Mouse (Mus musculus): ENCODE measurements around the gene Fndc3b. TPM values are rescaled to one million over a fixed set of nuclear protein-coding genes. Genes with fewer than 3 reads are reported as not detected.
"Not testable (repeated sequence)": the region's sequence is repeated elsewhere in the genome, so short reads cannot be mapped to it uniquely, and the experiment has no call there.

Gene Fndc3b
- polyA plus RNA-seq, 1 experiment, result 7.1 TPM

GRCm38 (mm10) chr3:27491367-27491766, 219.7 kb downstream of the Fndc3b start:
- Histone ChIP-seq H3K27ac (ENCODE audit: insufficient read depth, low read length) (no peak overlapping the region), H3K4me3 (ENCODE audit: insufficient read depth, low read length) (no peak overlapping the region), H3K4me1 (ENCODE audit: control insufficient read depth, insufficient read depth, low read length) (peaks cover 4% of the 10 kb centered on the region; the same call in 1 of the 2 replicates)
- no peak for TF ChIP-seq CTCF (IDR thresholded peaks at IDR 0.05; ENCODE audit: extremely low read depth, insufficient read depth, low read length)
- no peak for TF ChIP-seq POLR2A (IDR thresholded peaks at IDR 0.05; ENCODE audit: extremely low read depth, insufficient read depth, low read length)

- TF ChIP-seq POLR2A (IDR thresholded peaks at IDR 0.05; ENCODE audit: extremely low read depth, insufficient read depth, low read length) (no peak), CTCF (IDR thresholded peaks at IDR 0.05; ENCODE audit: extremely low read depth, insufficient read depth, low read length) (no peak)
- H3K4me3 ChIP-seq (ENCODE audit: insufficient read depth, low read length), result no peak overlapping the region
- peaks cover 4% of the 10 kb centered on the region; the same call in 1 of the 2 replicates for H3K4me1 ChIP-seq (ENCODE audit: control insufficient read depth, insufficient read depth, low read length)
- H3K27ac ChIP-seq (ENCODE audit: insufficient read depth, low read length), result no peak overlapping the region
Observed at GRCm38 (mm10) chr3:27490891-27491290, 220.2 kb downstream of the Fndc3b start.

GRCm38 (mm10) chr3:27489550-27489949, 221.6 kb downstream of the Fndc3b start:
- TF ChIP-seq POLR2A (IDR thresholded peaks at IDR 0.05; ENCODE audit: extremely low read depth, insufficient read depth, low read length) (no peak), CTCF (IDR thresholded peaks at IDR 0.05; ENCODE audit: extremely low read depth, insufficient read depth, low read length) (no peak)
- Histone ChIP-seq H3K4me1 (ENCODE audit: control insufficient read depth, insufficient read depth, low read length) (peaks cover 4% of the 10 kb centered on the region; the same call in 1 of the 2 replicates), H3K27ac (ENCODE audit: insufficient read depth, low read length) (no peak overlapping the region), H3K4me3 (ENCODE audit: insufficient read depth, low read length) (no peak overlapping the region)

- no peak for TF ChIP-seq CTCF (IDR thresholded peaks at IDR 0.05; ENCODE audit: extremely low read depth, insufficient read depth, low read length)
- TF ChIP-seq POLR2A (IDR thresholded peaks at IDR 0.05; ENCODE audit: extremely low read depth, insufficient read depth, low read length), result no peak
- H3K4me1 ChIP-seq (ENCODE audit: control insufficient read depth, insufficient read depth, low read length), result no peaks in the 10 kb centered on the region
- no peak overlapping the region for H3K4me3 ChIP-seq (ENCODE audit: insufficient read depth, low read length)
- no peak overlapping the region for H3K27ac ChIP-seq (ENCODE audit: insufficient read depth, low read length)
Observed at GRCm38 (mm10) chr3:27485141-27485540, 226.0 kb downstream of the Fndc3b start.

DNA sequence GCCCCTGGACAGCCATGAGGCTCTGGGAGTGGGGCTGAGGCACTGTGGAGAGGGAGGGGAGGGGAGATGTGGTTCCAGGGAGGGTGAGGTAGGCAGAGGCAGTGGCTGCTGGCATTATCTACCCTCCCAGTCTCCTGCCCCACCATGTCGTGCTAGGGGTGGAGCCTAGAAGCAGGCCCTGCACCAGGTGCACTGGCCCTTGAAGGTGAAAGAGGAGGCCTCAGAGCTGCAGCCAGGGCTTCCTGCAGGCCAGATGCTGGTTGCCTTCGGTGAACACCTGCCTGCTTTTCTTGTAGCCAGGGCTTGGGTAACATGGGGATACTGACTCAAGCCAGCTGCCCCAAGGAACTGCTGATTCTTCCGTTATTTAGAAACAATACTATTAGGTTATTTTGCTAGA, 226.4 kb downstream of the Fndc3b start:
- Histone ChIP-seq H3K27ac (ENCODE audit: insufficient read depth, low read length) (no peak overlapping the region), H3K4me1 (ENCODE audit: control insufficient read depth, insufficient read depth, low read length) (no peaks in the 10 kb centered on the region), H3K4me3 (ENCODE audit: insufficient read depth, low read length) (no peak overlapping the region)
- TF ChIP-seq POLR2A (IDR thresholded peaks at IDR 0.05; ENCODE audit: extremely low read depth, insufficient read depth, low read length) (no peak), CTCF (IDR thresholded peaks at IDR 0.05; ENCODE audit: extremely low read depth, insufficient read depth, low read length) (no peak)

- no peak for TF ChIP-seq CTCF (IDR thresholded peaks at IDR 0.05; ENCODE audit: extremely low read depth, insufficient read depth, low read length)
- no peak for TF ChIP-seq POLR2A (IDR thresholded peaks at IDR 0.05; ENCODE audit: extremely low read depth, insufficient read depth, low read length)
- no peak overlapping the region for H3K27ac ChIP-seq (ENCODE audit: insufficient read depth, low read length)
- H3K4me1 ChIP-seq (ENCODE audit: control insufficient read depth, insufficient read depth, low read length), result peaks cover 4% of the 10 kb centered on the region
- no peak overlapping the region for H3K4me3 ChIP-seq (ENCODE audit: insufficient read depth, low read length)
Observed at GRCm38 (mm10) chr3:27483762-27484161, 227.3 kb downstream of the Fndc3b start.

DNA sequence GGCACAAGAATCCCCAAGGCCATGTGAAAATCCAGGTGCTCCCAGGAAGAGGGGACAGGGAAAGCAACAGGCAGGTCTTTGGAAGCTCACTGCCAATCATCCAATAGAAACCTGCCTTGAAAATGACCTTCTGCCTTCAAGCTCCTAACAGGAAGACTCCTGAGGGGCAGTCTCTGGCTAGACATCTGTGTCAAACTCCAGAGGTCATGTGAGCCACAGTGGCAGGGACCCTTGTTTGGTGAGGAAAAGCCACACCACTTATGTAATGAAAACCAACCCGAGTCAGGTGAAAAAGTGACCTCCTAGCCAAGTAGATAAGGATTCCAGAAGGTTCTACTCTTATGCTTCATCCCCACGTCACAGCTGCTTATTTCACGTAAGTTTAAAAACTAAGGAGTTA, 227.8 kb downstream of the Fndc3b start:
- Histone ChIP-seq H3K4me1 (ENCODE audit: control insufficient read depth, insufficient read depth, low read length) (peaks cover 4% of the 10 kb centered on the region), H3K27ac (ENCODE audit: insufficient read depth, low read length) (no peak overlapping the region), H3K4me3 (ENCODE audit: insufficient read depth, low read length) (no peak overlapping the region)
- TF ChIP-seq CTCF (IDR thresholded peaks at IDR 0.05; ENCODE audit: extremely low read depth, insufficient read depth, low read length) (no peak), POLR2A (IDR thresholded peaks at IDR 0.05; ENCODE audit: extremely low read depth, insufficient read depth, low read length) (no peak)

- peaks cover 4% of the 10 kb centered on the region for H3K4me1 ChIP-seq (ENCODE audit: control insufficient read depth, insufficient read depth, low read length)
- TF ChIP-seq CTCF (IDR thresholded peaks at IDR 0.05; ENCODE audit: extremely low read depth, insufficient read depth, low read length), result no peak
- no peak for TF ChIP-seq POLR2A (IDR thresholded peaks at IDR 0.05; ENCODE audit: extremely low read depth, insufficient read depth, low read length)
Observed at GRCm38 (mm10) chr3:27481738-27482137, 229.4 kb downstream of the Fndc3b start.

GRCm38 (mm10) chr3:27479378-27479777, 231.7 kb downstream of the Fndc3b start:
- TF ChIP-seq POLR2A (IDR thresholded peaks at IDR 0.05; ENCODE audit: extremely low read depth, insufficient read depth, low read length), result no peak
- H3K4me1 ChIP-seq (ENCODE audit: control insufficient read depth, insufficient read depth, low read length), result peaks cover 4% of the 10 kb centered on the region

More at GRCm38 (mm10) chr3:27481738-27482137, 229.4 kb downstream of the Fndc3b start:
- H3K27ac ChIP-seq (ENCODE audit: insufficient read depth, low read length), result no peak overlapping the region
- H3K4me3 ChIP-seq (ENCODE audit: insufficient read depth, low read length), result no peak overlapping the region

DNA sequence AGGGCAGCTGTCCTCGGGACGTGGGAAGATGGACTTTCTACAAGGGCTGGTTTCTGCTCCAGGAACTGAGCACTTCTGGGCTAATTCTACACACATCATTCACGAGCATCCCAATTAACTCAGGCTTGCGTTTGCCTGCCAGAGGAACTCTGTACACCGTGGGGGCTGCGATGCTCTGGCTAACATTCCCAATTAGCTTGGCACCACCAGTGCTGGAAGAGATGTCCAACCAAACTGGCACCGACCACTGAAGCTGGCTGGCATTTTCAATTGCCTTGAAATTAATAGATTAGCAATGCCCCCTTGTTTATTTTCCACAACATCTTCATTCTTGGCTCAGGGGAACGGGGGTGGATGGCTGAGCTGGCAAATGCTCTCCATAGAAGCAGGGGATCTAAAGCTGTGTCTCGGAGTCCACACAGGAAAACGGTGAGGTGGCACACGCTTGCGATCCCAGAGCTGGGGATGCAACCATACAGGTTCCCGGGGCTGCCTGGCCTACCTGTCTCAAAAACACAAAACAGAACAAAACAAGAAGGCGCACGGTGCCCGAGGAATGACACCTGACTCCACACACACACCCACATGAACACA, 232.4 kb downstream of the Fndc3b start:
- no peak for TF ChIP-seq POLR2A (IDR thresholded peaks at IDR 0.05; ENCODE audit: extremely low read depth, insufficient read depth, low read length)
- no peak for TF ChIP-seq CTCF (IDR thresholded peaks at IDR 0.05; ENCODE audit: extremely low read depth, insufficient read depth, low read length)
- H3K4me3 ChIP-seq (ENCODE audit: insufficient read depth, low read length), result no peak overlapping the region
- peaks cover 4% of the 10 kb centered on the region for H3K4me1 ChIP-seq (ENCODE audit: control insufficient read depth, insufficient read depth, low read length)
- H3K27ac ChIP-seq (ENCODE audit: insufficient read depth, low read length), result no peak overlapping the region

More at GRCm38 (mm10) chr3:27479378-27479777, 231.7 kb downstream of the Fndc3b start:
- Histone ChIP-seq H3K4me3 (ENCODE audit: insufficient read depth, low read length) (no peak overlapping the region), H3K27ac (ENCODE audit: insufficient read depth, low read length) (no peak overlapping the region)

DNA sequence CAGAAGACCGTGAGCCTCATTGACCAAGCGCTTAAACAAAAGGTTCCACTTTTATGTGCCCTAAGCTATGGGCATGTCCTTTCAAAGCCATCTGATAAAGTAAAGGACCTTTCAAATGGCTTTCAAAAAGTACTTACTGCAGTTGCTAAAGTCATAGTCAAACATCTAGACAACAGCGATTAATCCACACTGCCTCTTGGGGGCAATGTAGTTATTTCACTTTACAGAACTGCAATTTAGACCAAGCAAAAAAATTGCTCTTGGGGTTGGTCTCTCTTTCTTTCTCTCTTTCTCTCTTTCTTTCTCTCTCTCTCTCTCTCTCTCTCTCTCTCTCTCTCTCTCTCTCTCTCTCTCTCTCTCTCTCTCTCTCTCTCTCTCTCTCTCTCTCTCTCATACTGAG, 233.4 kb downstream of the Fndc3b start:
- not testable (repeated sequence) for H3K4me1 ChIP-seq (ENCODE audit: control insufficient read depth, insufficient read depth, low read length); H3K4me3 ChIP-seq (ENCODE audit: insufficient read depth, low read length)

More for the DNA sequence above, 233.4 kb downstream of the Fndc3b start:
- H3K27ac ChIP-seq (ENCODE audit: insufficient read depth, low read length), result not testable (repeated sequence)

Measured in cortical plate, adult 2 months (tissue).